Mouse (Mus musculus) limb, embryonic 11.5 days (tissue): ENCODE data around the gene Sycp2. TPM values are rescaled to one million over a fixed set of nuclear protein-coding genes. Genes with fewer than 3 reads are reported as not detected.

ENCODE experiments used
- ATAC-seq: fragments of 200-750 bp; cut with Nextera tagmentation; 2 replicates; pipeline ENCODE4 v1.8.0; 2017; ENCODE audit warnings: low read depth; ENCODE audit not compliant: insufficient number of reproducible peaks, low FRiP score, low TSS enrichment
- DNase-seq: peaks from one replicate; pipeline ENCODE4 v3.0.0-alpha.2; 2015; ENCODE audit warnings: low spot score
- H3K27ac ChIP-seq: fragments of 300-500 bp; sonication (generic); replicated peaks from 2 replicates; pipeline ENCODE4 v1.5.1; 2014; ENCODE audit warnings: low read depth, mild to moderate bottlenecking, low read length
- H3K27me3 ChIP-seq: fragments of 300-500 bp; sonication (generic); 2 replicates; pipeline ENCODE4 v1.6.1; 2014; ENCODE audit warnings: mild to moderate bottlenecking, low read length, mixed read lengths; ENCODE audit not compliant: control insufficient read depth, insufficient read depth
- H3K36me3 ChIP-seq: fragments of 300-500 bp; sonication (generic); 2 replicates; pipeline ENCODE4 v1.6.1; 2014; ENCODE audit warnings: mild to moderate bottlenecking, low read length, moderate library complexity, mixed read lengths; ENCODE audit not compliant: control insufficient read depth, insufficient read depth
- H3K4me1 ChIP-seq: fragments of 300-500 bp; sonication (generic); 2 replicates; pipeline ENCODE4 v1.6.1; 2014; ENCODE audit warnings: low read length, mixed read lengths; ENCODE audit not compliant: control insufficient read depth, insufficient read depth
- H3K4me2 ChIP-seq: fragments of 300-500 bp; sonication (generic); 2 replicates; pipeline ENCODE4 v1.6.1; 2014; ENCODE audit warnings: low read depth, mild to moderate bottlenecking, moderate library complexity; ENCODE audit not compliant: severe bottlenecking
- H3K4me3 ChIP-seq: fragments of 300-500 bp; sonication (generic); 2 replicates; pipeline ENCODE4 v1.5.1; 2014; ENCODE audit warnings: low read depth, low read length
- H3K9ac ChIP-seq: fragments of 300-500 bp; sonication (generic); 2 replicates; pipeline ENCODE4 v1.6.1; 2014; ENCODE audit warnings: mild to moderate bottlenecking, low read length
- H3K9me3 ChIP-seq: fragments of 300-500 bp; sonication (generic); 2 replicates; pipeline ENCODE4 v1.6.1; 2016; ENCODE audit warnings: low read length; ENCODE audit not compliant: control insufficient read depth
- WGBS: fragments of 180-500 bp; shearing (Covaris S2); extraction: QIAGEN DNeasy Blood & Tissue Kit; methylation state at CpG from one replicate; pipeline ENCODE4 v1.1.7; 2014; 5-methylcytosine and 5-hydroxymethylcytosine counted together
- polyA plus RNA-seq: library from polyadenylated mRNA; unstranded; fragments of >200 nt; fragmentation: Nextera tagmentation; extraction: Ambion mirVana; gene quantifications from 2 replicates; pipeline ENCODE4 v1.2.1, GENCODE M21; 2014

Sycp2 gene
- polyA plus RNA-seq, 1 experiment from 2014 or later: 0.20 TPM

DNA sequence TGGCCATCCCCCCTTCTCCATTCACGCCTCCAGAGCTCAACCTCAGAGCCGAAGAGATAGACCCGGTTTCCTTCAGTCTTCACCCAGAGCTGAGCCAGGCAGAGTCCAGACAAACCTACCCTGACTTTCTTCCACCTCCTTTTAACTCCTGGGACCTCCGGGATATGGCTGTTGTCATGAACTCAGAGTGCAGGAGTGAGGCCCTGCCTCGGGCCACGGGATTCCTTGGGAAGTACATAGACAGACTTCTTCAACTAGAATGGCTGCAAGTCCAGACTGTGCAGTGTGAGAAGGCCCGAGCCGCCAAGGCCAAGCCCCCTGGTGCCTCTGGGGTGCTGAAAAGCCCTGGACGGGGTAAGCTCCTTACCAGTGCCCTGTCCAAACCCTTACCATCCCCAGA, 13.1 kb upstream of the Sycp2 start:
- H3K9ac ChIP-seq: no peak overlapping the region
- no peak overlapping the region for H3K4me3 ChIP-seq
- no peaks in the 10 kb centered on the region for H3K36me3 ChIP-seq
- no peaks in the 10 kb centered on the region for H3K27me3 ChIP-seq
- no peak overlapping the region for H3K4me2 ChIP-seq
- DNase-seq: peak; percentile 20
- H3K4me1 ChIP-seq: peaks cover 15% of the 10 kb centered on the region
- H3K27ac ChIP-seq: 0 out of 2 replicates have a peak overlapping the region, but pooled peaks have one; percentile 6
- no peaks in the 10 kb centered on the region for H3K9me3 ChIP-seq
- WGBS: 80% methylated on average over 9 of the region's 9 CpGs
- no peak for ATAC-seq

DNA sequence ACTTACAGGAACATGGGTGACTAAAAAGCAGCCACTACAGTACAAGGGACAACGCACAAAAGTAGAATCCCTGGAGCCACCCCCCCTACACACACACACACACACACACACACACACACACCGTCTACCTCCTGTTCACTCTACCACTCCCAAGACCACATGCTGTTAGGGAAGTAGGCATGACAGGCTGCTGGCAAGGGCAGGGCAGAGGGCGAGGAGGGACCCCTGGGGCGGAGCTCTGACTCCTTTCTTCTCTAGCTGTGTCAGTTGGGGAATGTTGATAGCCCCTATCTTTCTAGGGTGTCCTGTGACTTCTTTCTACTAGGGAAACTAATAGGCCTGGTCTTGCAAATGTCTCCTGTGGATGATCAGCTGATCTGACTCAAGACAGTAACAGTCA, 9.5 kb upstream of the Sycp2 start:
- no peak overlapping the region for H3K27ac ChIP-seq
- ATAC-seq: no peak
- no peak overlapping the region for H3K9ac ChIP-seq
- no peaks in the 10 kb centered on the region for H3K36me3 ChIP-seq
- DNase-seq: peak; percentile 11
- H3K4me2 ChIP-seq: no peak overlapping the region
- 57% methylated on average over 4 of the region's 4 CpGs for WGBS
- peaks cover 9% of the 10 kb centered on the region for H3K27me3 ChIP-seq
- H3K4me1 ChIP-seq: peaks cover 17% of the 10 kb centered on the region
- no peak overlapping the region for H3K4me3 ChIP-seq
- no peaks in the 10 kb centered on the region for H3K9me3 ChIP-seq

DNA sequence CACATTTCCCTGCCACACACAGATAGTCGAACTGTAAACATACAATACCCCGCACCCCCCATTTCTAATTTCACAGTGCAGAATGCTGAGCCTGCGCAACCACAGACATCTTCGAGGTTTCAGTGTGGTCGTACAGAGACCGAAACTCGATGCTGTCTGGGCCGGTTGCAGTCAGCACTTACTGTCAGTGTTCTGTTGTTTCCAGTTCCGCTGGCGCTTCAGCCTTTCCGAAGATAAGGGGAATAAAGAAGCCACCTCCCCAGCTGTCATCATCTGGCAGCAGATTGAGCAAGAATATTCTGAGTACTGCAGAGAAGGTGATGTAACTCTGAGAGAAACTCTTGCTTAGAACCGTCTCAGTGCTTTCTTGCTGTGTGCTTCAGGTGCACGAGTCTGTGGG, 8.9 kb upstream of the Sycp2 start:
- ATAC-seq: no peak
- H3K4me3 ChIP-seq: no peak overlapping the region
- H3K4me1 ChIP-seq: peaks cover 14% of the 10 kb centered on the region
- no peak overlapping the region for H3K9ac ChIP-seq
- H3K9me3 ChIP-seq: no peaks in the 10 kb centered on the region
- H3K36me3 ChIP-seq: no peaks in the 10 kb centered on the region
- DNase-seq: peak; percentile 20
- 77% methylated on average over 13 of the region's 13 CpGs for WGBS
- no peak overlapping the region for H3K27ac ChIP-seq
- H3K4me2 ChIP-seq: no peak overlapping the region
- H3K27me3 ChIP-seq: peaks cover 9% of the 10 kb centered on the region

DNA sequence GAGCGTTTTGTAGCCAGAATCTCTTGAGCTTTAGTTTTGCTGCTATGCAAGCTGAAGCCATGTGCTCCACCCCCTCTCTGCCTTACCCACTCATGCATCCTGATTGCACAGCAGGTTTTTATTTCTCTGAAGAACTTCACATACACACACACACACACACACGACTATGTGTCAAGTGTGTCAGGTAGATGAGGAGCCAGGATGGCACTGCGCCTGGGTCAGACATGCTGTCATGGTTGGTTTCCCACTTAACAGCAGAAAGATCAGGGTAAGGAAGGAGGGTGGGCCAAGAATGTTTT, 7.6 kb upstream of the Sycp2 start:
- no peak overlapping the region for H3K27ac ChIP-seq

DNA sequence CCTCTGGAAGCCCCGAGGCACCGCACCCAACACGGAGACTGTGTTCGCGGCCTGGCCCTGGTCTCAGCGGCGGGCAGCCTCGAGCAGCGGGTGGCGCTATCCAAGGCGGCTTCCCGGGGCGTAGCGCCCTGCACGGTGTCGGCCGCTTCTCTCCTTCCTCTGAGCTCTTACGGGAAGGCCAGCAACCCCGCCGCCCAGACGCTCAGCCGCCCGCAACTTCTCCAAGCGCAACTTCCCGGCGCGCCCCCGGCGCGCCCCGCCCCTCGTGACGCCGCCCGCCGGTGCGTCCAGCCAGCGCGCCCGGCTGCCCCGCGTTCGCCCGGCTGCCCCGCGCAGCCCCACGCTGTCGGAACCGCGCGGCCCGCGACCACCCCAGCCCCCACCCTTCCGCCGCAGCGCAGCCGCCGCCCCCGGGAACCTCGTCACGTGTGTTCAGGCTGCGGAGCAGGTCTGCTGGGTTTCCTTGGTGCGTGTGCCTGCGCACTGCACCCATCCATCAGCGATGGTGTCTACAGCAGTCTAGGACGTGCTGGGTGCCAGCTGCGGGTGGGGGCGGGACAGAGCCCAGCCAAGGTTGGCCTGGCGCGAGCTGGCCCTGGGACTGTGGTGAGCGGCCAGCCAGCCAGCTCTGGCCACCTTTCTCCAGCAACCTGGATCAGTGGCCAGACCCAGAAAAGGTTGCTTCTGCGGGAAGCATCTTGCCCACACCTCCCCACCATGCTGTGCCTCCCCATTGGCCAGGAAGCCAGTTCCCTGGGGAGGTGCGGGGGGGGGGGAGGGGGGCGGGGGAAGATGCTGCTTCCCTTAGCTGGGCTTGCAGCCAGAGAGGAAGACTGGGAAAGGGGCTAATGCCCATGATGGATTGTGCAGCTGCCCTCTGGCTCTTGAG, 7.0 kb upstream of the Sycp2 start, which contains the start of the genes Ppp1r3d and Fam217b:
Gene Ppp1r3d, minus strand, starts transcription at position 212 of the 889 bp plus-strand sequence.
Gene Fam217b, plus strand, starts transcription at position 264 of the 889 bp plus-strand sequence.
- DNase-seq (peak; percentile 73), ATAC-seq (peak; percentile 70)
- peaks cover 9% of the 10 kb centered on the region for H3K4me1 ChIP-seq
- H3K27me3 ChIP-seq: peaks cover 9% of the 10 kb centered on the region
- no peaks in the 10 kb centered on the region for H3K36me3 ChIP-seq
- peak within 1 kb of the TSS; percentile 67 for H3K9ac ChIP-seq
- under 1% methylated on average over 62 of the region's 74 CpGs for WGBS
- H3K27ac ChIP-seq: 0 out of 2 replicates have a peak within 1 kb of the TSS, but pooled peaks have one; percentile 1
- no peaks in the 10 kb centered on the region for H3K9me3 ChIP-seq
- H3K4me3 ChIP-seq: peak within 1 kb of the TSS; percentile 61
- peak within 1 kb of the TSS; percentile 99 for H3K4me2 ChIP-seq

More for the DNA sequence above, 7.6 kb upstream of the Sycp2 start:
- no peak overlapping the region for H3K9ac ChIP-seq
- peak overlapping the region; percentile 99 for H3K4me2 ChIP-seq
- H3K36me3 ChIP-seq: no peaks in the 10 kb centered on the region
- WGBS: 40% methylated on average over 3 of the region's 3 CpGs
- H3K9me3 ChIP-seq: no peaks in the 10 kb centered on the region
- H3K27me3 ChIP-seq: peaks cover 9% of the 10 kb centered on the region
- peaks cover 9% of the 10 kb centered on the region for H3K4me1 ChIP-seq
- no peak for DNase-seq
- peak; percentile 36 for ATAC-seq
- H3K4me3 ChIP-seq: peak overlapping the region; percentile 61

DNA sequence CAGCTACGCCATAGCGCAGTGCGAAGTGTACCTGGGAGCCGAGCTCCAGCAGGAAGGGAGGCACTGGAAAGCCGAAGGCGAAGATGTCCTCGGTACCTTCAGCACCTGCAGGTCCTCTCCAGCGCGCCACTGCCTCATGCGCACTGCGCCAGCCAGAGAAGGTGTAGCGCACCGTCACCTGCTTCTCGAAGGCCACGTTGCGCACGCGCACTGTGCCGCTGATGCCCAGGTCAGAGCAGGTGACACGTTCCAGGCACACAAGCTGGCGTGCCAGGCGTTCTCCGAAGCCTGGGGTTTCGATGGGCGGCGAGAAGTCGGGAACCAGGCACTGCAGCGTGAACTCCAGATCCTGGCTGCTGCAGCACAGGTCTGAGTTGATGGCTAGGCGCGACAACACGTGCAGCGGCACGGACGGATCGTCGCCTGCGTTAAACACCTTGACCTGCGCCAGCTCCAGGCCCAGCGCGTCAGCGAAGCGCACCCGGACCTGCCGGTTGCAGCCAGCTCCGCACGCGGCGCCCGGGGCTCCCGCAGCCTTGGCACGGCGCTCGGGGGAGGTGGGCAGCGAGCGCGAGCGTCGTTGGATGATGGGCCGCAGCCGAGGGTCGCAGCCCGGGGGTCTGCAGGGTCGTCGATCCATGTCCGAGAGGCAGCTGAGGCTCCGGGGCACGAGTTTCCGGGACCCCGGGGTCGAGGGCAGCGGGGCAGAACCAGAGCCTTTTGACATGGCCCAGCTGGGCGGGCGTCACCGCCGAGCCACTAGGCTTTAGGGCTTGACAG, 6.2 kb upstream of the Sycp2 start:
- H3K4me3 ChIP-seq: peak overlapping the region; percentile 61
- H3K27ac ChIP-seq: no peak overlapping the region
- ATAC-seq: peak; percentile 26; the same call in 1 of the 2 replicates
- H3K4me2 ChIP-seq: peak overlapping the region; percentile 99
- peaks cover 9% of the 10 kb centered on the region for H3K27me3 ChIP-seq
- WGBS: 12% methylated on average over 75 of the region's 75 CpGs
- H3K9ac ChIP-seq: peak overlapping the region; percentile 67
- H3K36me3 ChIP-seq: no peaks in the 10 kb centered on the region
- peak; percentile 44 for DNase-seq
- H3K4me1 ChIP-seq: peaks cover 9% of the 10 kb centered on the region
- H3K9me3 ChIP-seq: no peaks in the 10 kb centered on the region

DNA sequence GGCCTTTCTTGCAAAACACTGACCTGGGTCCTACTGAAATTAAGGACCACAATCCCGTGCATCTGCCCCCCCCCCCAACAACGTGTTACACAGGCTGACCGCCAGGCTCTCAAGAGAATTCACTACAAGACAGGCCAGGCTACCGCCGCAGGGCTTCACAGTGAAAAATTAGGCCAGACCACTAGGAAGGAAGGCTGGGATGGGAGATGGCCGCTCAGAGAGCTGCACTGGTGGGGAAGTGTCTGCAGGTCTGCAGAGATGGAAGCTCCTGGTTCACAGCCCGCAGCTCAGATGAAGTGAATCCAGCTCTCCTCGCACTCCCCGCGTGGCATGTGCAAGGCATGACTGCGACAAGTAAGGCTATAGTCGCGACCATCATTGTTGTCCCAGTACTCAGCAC, 5.6 kb upstream of the Sycp2 start:
- Histone ChIP-seq H3K4me3 (peak overlapping the region; percentile 61; the same call in 1 of the 2 replicates), H3K36me3 (no peaks in the 10 kb centered on the region), H3K27ac (no peak overlapping the region), H3K9ac (no peak overlapping the region), H3K9me3 (no peaks in the 10 kb centered on the region), H3K4me1 (peaks cover 9% of the 10 kb centered on the region), H3K27me3 (peaks cover 9% of the 10 kb centered on the region), H3K4me2 (peak overlapping the region; percentile 99)
- ATAC-seq (no peak), DNase-seq (no peak)
- WGBS: 61% methylated on average over 13 of the region's 13 CpGs

DNA sequence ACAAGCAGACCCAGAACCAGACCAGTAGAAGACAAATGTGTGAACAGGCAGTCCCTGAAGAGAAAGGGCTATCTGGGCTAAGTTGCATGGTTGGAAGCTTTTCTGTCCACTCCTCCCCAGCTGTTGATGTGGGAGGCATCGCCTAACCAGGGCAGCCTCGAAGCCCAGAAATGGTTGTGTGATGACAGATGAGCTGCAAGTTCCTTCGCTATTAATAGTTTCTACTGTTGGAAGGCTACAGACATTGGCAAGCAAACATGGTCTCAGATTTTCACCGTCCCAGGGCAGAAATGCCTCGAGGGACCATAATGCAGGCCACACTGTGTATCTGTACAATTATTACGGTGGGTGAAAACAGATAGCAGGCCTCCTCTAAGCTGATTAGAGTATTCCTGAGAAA, 5.1 kb upstream of the Sycp2 start:
- WGBS: 73% methylated on average over 6 of the region's 6 CpGs
- ATAC-seq (no peak), DNase-seq (peak; percentile 21)
- H3K4me2 ChIP-seq: no peak overlapping the region
- no peak overlapping the region for H3K27ac ChIP-seq
- no peaks in the 10 kb centered on the region for H3K36me3 ChIP-seq
- no peak overlapping the region for H3K9ac ChIP-seq
- H3K4me1 ChIP-seq: peaks cover 9% of the 10 kb centered on the region
- H3K9me3 ChIP-seq: no peaks in the 10 kb centered on the region
- no peak overlapping the region for H3K4me3 ChIP-seq
- peaks cover 9% of the 10 kb centered on the region for H3K27me3 ChIP-seq
